Mouse (Mus musculus): ENCODE results near the gene Ppp2r1a.

- TF ChIP-seq CTCF (IDR thresholded peaks at IDR 0.05; ENCODE audit: low read depth): no peak
- no peak for TF ChIP-seq EP300 (IDR thresholded peaks at IDR 0.05; ENCODE audit: low read depth)
Measured at GRCm38 (mm10) chr17:20904991-20905390, 40.1 kb upstream of the Ppp2r1a start, which contains the start of gene Vmn1r231.
